Comparison of ENCODE assay signal across 8 mouse cellular contexts in genomic region chr17:27564391-27565162, GRCm38 (mm10). TPM values are rescaled to one million over a fixed set of nuclear protein-coding genes. Genes with fewer than 3 reads are reported as not detected.
DNase-seq lines count a peak whose midpoint lies in the region; ATAC-seq and TF ChIP-seq lines count a peak whose summit lies in the region.

No protein-coding gene starts in this region.

- peak overlapping the region; percentile 83 for H3K27ac ChIP-seq in hindbrain, postnatal 0 days

- peak; percentile 2; the same call in 1 of the 2 replicates for ATAC-seq in cerebellum, adult (ENCODE audit: insufficient number of reproducible peaks, low FRiP score, low TSS enrichment)
- no peak; the same call in 1 of the 2 replicates for ATAC-seq in hindbrain, postnatal 0 days
- peak; percentile 13; the same call in 1 of the 2 replicates for ATAC-seq in megakaryocyte-erythroid progenitor cell, adult 5-6 weeks (replicated peaks; ENCODE audit: low FRiP score, low TSS enrichment, poor library complexity, severe bottlenecking)

- peaks cover 10% of the 10 kb centered on the region for H3K4me1 ChIP-seq in hindbrain, postnatal 0 days (ENCODE audit: insufficient read depth, low read length)

- H3K4me2 ChIP-seq in hindbrain, postnatal 0 days (ENCODE audit: low read depth, low read length), result peak overlapping the region; percentile 86

- no peaks in the 10 kb centered on the region for H3K36me3 ChIP-seq in hindbrain, postnatal 0 days (ENCODE audit: insufficient read depth, low read length)

- WGBS in hindbrain, postnatal 0 days, result 16% methylated on average over 19 of the region's 20 CpGs

- H3K27me3 ChIP-seq in hindbrain, postnatal 0 days (ENCODE audit: insufficient read depth, low read length), result no peaks in the 10 kb centered on the region

- H3K9ac ChIP-seq in hindbrain, postnatal 0 days (replicated peaks; ENCODE audit: low read length), result peak overlapping the region; percentile 63

- H3K9me3 ChIP-seq in hindbrain, postnatal 0 days (ENCODE audit: low read length), result no peaks in the 10 kb centered on the region

- no peak for DNase-seq in cerebellum, adult 11 months
- DNase-seq in 416B (ENCODE audit: low read depth), result peak; percentile 58
- peak; percentile 62 for DNase-seq in embryo, embryonic 10 days (ENCODE audit: low spot score)
- DNase-seq in hindbrain, postnatal 0 days (ENCODE audit: low spot score), result peak; percentile 50
- peak; percentile 57 for DNase-seq in thymus, postnatal 4 days
- DNase-seq in ovary, postnatal 36 days (ENCODE audit: low spot score), result no peak

- peak; percentile 43 for TF ChIP-seq CTCF in hindbrain, postnatal 0 days (IDR thresholded peaks at IDR 0.05; ENCODE audit: low read depth)

- H3K4me3 ChIP-seq in hindbrain, postnatal 0 days (ENCODE audit: low read length), result peak overlapping the region; percentile 65

RNA-seq across cellular contexts. Expression of gene AI413582, which starts 1.0 kb away (rescaled TPM):
- total RNA-seq in hindbrain, postnatal 0 days (2014; rRNA removed), result 50.2 and 59.6 TPM in 2 replicates
- 92.7 and 95.3 TPM in 2 replicates for polyA plus RNA-seq in hindbrain, postnatal 0 days (2015; fragmentation: Nextera tagmentation; extraction: Ambion mirVana)
- 14.3 and 20.0 TPM in 2 replicates for total RNA-seq in megakaryocyte-erythroid progenitor cell, adult 5-6 weeks (2014; fragmentation: Nextera tagmentation)
- 7.0 and 8.7 TPM in 2 replicates for total RNA-seq in megakaryocyte-erythroid progenitor cell, adult 5-6 weeks (2017)

RNA-seq across cellular contexts. Expression of gene Hmga1, which starts 8.3 kb away (rescaled TPM):
- total RNA-seq in hindbrain, postnatal 0 days (2014; rRNA removed), result 142 and 170 TPM in 2 replicates
- polyA plus RNA-seq in hindbrain, postnatal 0 days (2015; fragmentation: Nextera tagmentation; extraction: Ambion mirVana), result 130 and 145 TPM in 2 replicates
- 271 and 334 TPM in 2 replicates for total RNA-seq in megakaryocyte-erythroid progenitor cell, adult 5-6 weeks (2014; fragmentation: Nextera tagmentation)
- total RNA-seq in megakaryocyte-erythroid progenitor cell, adult 5-6 weeks (2017), result 97.8 and 182 TPM in 2 replicates

RNA-seq across cellular contexts. Expression of gene Grm4, which starts 43.4 kb away (rescaled TPM):
- total RNA-seq in hindbrain, postnatal 0 days (2014; rRNA removed), result 34.3 and 38.8 TPM in 2 replicates
- 8.7 and 10.1 TPM in 2 replicates for polyA plus RNA-seq in hindbrain, postnatal 0 days (2015; fragmentation: Nextera tagmentation; extraction: Ambion mirVana)
- total RNA-seq in megakaryocyte-erythroid progenitor cell, adult 5-6 weeks (2014; fragmentation: Nextera tagmentation), result not detected in 2 replicates
- not detected in 2 replicates for total RNA-seq in megakaryocyte-erythroid progenitor cell, adult 5-6 weeks (2017)

RNA-seq across cellular contexts. Expression of gene Nudt3, which starts 58.7 kb away (rescaled TPM):
- total RNA-seq in hindbrain, postnatal 0 days (2014; rRNA removed), result 252 and 264 TPM in 2 replicates
- polyA plus RNA-seq in hindbrain, postnatal 0 days (2015; fragmentation: Nextera tagmentation; extraction: Ambion mirVana), result 210 and 220 TPM in 2 replicates
- 78.3 and 78.9 TPM in 2 replicates for total RNA-seq in megakaryocyte-erythroid progenitor cell, adult 5-6 weeks (2014; fragmentation: Nextera tagmentation)
- 143 and 144 TPM in 2 replicates for total RNA-seq in megakaryocyte-erythroid progenitor cell, adult 5-6 weeks (2017)

Comparison
In these comparisons a context has a peak if more than half of its experiments do, and no peak if none do; other contexts are left out.
1. DNase-seq: peak in 416B (single experiment), embryo, embryonic 10 days (single experiment), hindbrain, postnatal 0 days (single experiment) and thymus, postnatal 4 days (single experiment); none in cerebellum, adult 11 months (single experiment) and ovary, postnatal 36 days (single experiment).
2. RNA of gene Grm4, which starts 43.4 kb away (total RNA-seq): 34.3 to 38.8 TPM in hindbrain, postnatal 0 days; not detected in megakaryocyte-erythroid progenitor cell, adult 5-6 weeks; every median in the first group is over 10 times any median in the second.